Mouse (Mus musculus): ENCODE measurements around the gene Hgd.
A peak's percentile ranks its signal among the peaks of the same experiment; 100 is the strongest.

The Hgd gene

DNA sequence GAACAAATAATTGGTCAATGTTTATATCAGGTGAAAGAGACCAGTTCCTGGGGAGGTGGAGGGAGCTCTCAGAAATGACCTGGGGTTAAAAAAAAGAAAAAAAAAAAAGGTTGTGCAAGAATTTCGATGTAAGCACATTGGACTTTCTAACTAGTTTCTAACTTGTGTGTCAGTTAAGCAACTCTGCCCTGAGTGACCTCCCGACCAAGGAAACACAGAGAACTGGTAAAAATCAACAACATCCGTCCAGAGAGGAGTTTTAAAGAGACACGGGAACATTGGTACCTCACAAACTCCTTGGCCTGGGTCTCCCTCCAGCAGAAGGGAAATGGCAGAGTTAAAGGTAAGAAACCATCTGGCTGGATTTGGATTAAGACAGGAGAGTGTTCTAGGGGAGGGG is at the start of gene Hgd:
Hgd (plus strand) TSS at position 160 of the 400 bp plus-strand sequence.
- no peak for DNase-seq (ENCODE audit: low spot score)

DNA sequence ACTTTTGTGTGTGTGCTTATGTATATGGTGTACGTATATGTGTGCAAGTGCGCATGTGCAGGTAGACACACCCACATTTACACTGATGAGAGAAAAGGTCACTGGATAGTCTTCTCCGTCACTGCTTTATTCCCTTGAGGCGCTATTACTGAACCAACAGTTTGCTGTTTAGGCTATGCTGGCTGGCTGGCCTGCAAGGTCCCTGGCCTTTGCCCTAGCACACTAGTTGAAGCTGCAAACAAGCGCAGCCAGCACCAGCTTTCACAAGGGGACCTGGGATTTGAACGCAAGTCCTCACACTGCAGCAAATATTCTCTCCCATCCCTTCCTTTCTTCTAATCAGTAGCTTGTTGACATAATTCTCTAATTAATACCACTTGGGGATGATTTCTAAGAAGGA is 49.8 kb upstream of the Hgd start:
- no peak for DNase-seq (ENCODE audit: low spot score)

DNA sequence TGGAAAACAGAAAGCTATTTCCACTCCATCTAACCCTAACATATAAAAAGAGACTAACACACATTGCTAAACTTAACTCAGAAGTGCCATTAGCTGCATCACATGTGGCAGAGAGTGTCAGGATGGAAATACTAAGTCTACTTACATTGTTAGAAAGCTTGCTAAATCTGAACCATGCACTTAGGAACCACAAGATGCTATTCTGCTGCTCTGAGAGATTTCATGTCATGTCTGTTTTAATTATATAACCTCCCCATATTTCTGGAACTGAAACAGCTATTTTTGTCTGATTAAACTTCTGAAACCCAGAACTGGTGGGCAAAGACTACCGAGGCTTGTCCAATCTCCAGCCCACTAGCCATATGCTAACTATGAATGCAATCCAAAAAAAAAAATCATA is 47.9 kb upstream of the Hgd start:
- no peak for DNase-seq (ENCODE audit: low spot score)

DNA sequence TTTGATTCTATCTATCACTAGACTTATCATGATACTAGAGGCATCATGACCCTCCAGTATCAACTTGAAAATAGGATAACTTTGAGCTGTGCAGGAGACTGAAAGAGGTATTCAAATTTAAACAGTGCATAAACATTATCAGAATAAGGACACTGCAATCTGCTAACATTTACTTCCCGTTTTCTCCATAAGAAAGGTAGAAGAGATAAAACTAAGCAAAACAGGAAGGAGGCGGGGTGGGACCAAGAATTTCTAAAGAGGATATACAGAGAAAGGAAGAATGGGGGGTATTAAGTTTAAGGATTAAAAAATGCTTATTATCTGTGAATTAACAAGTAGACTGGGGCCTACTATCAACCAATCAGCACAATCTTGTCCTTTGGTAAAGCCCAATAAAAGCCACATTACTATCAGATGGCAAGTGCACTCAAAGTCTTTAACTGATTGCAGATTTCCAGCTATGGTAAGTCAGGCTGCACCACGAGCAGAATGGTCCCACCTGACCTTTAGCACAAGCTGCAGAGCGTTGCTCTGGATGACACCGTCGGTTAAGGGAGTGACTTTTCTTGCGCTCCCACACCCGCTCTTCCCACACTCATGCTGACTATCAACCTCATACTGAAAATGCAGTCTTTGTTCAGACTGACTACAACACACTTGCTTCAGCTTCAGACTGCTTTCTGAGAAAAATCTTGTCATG is 46.4 kb upstream of the Hgd start:
- DNase-seq (ENCODE audit: low spot score): no peak

DNA sequence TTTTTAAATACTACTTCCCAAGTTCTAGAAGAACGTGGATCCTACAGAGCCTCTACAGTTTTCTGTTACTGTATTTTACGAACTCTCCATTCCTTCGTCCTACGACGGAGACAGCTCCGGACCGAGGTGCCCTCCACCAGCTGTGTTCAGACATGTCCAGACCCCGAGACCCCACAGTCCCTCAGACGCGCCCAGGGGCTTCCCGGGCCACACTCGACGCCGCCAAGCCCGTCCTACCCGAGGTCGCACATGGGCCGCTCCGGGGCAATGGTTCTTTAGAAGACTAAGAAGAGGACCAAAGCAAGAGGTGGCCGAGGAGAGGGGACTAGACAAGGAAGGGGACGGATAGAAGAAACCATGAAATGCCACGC is 40.7 kb upstream of the Hgd start:
- DNase-seq (ENCODE audit: low spot score): no peak

DNA sequence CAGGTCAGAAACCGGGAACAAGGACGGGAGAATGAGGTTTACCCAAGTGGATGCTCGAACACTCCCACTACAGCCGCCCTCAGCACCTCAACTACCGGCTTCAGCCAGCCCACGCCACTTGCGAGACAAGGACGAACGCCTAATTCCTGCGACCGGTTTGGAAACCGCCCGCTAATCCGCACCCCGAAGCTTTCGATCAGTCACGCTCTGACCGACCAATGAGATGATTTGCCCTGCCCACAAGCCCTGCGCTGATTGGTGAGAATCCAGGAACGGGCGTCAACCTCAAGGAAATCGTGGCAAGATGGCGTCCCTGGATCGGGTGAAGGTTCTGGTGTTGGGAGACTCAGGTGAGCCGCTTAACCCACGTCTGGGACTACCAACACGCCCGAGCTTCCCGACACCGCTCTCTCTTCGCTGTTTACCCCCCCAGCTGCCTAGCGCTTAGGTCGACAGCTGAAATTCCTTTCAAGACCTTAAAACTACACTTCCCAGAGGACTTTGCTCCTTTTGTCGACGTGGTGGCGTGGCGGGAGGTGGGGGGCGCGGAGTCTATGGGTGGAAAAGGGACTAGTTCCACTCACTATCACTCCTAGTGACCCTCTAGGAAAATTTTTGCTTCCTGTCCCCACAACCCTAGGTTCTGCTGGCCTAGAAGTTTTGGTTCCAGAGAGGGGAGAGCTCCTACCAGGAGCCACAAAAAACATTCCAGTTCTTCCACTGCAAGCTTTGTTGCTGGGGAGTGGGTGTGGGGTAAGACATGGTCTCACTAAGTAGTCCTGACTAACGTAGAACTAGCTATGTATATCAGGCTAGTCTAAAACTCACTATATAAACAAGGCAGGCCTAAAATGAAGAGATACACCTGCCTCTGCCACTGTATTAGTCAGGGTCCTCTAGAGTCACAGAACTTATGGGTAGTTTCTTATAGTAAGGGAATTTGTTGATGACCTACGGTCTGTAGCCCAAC is 40.1 kb upstream of the Hgd start, which contains the start of the genes Gtf2e1 and Rabl3:
Gtf2e1 (minus strand) TSS at position 179 of the 970 bp plus-strand sequence.
Rabl3 (plus strand) TSS at position 275 of the 970 bp plus-strand sequence.
- DNase-seq (ENCODE audit: low spot score): peak; percentile 86

DNA sequence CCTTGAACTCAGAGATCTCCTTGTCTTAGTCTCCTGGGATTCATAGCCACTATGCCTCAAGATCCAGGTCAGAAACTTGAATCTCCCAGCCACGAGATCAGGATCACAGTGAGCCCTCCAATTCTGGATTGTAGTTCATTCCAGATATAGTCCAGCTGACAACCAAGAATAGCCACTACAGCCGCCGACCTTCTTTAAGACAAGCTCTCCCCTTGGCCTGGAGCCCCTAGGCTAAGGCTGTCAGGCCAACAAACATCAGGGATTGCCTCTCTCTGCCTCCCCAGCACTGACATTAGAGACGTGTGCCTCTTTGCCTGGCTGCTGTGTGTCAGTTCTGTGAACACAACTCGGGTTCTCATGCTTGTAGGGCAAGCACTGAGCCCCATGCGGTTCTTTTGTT is 39.2 kb upstream of the Hgd start:
- no peak for DNase-seq (ENCODE audit: low spot score)

DNA sequence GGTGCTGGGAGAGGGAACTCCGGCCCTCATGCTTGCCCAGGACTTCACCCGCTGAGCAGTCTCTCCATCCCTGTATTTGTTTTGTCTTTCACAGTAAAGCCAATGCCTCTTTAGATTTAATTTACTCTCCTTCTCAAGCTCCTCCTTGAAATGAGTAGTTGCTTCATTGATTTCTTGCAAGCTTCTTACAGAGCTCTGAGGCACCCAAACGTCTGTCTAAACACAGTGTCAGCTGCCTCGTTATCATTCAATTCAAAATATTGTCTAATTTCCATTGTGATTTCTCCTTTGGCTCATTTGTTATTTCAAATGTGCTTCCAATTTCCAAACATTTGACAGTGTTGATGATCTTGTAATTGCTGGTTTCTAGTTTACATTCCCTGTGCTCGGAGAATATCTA is 33.6 kb upstream of the Hgd start:
- DNase-seq (ENCODE audit: low spot score): no peak

DNA sequence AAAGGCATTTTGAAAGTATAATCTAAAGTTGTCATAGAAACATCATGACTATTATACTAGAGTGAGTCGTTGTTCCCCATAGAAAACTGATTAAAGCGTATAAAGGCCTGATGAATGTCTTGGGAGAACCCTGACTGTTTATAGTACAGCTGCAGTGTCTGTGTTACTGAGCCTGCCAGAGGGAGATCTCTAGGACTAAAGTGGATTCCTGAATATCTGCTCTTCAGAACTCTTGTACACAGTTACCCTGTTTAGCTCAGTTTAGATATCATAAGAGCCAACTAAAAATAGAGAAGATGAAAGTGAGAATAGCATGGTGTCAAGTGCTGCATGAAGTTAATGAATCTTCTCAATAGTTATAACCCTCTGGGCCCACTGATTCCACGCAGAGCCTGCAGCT is 29.7 kb upstream of the Hgd start:
- DNase-seq (ENCODE audit: low spot score): no peak

DNA sequence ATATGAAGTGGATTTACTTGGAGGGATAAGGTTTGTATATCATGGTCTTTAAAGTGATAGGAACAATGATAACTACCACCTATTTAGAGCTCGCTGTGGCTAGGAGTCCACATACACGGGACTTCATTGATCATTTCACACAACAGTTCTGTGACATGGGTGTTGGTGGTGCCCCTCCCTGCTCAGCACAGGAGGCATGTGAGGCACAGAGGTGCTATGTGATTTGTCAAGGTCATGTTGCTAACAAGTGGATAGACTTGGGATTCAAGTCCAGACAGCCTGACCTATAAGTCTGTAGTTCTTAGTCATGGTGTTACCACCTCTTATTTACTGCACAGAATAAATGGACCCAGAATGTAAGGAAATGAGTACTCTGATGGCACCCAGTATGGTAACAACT is 29.0 kb upstream of the Hgd start:
- no peak for DNase-seq (ENCODE audit: low spot score)

DNA sequence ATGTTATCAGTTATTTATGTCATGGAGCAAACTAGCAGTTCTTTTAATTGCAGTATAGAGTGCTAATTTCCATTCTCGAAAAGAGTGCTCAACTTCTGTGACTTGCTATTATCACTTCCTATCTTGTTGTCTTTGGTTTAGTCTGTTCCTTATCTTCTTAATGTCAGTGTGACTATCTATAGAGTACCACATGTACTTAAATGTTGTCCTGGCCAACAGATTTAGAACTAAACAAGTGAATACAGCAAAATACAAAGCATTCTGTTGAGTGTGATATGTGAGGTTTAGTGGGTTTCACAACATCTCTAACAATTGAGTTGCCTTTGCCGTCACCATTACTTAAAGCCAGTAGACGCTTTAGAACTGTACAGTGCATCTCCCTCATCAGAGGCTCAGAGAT is 27.1 kb upstream of the Hgd start:
- DNase-seq (ENCODE audit: low spot score): no peak

DNA sequence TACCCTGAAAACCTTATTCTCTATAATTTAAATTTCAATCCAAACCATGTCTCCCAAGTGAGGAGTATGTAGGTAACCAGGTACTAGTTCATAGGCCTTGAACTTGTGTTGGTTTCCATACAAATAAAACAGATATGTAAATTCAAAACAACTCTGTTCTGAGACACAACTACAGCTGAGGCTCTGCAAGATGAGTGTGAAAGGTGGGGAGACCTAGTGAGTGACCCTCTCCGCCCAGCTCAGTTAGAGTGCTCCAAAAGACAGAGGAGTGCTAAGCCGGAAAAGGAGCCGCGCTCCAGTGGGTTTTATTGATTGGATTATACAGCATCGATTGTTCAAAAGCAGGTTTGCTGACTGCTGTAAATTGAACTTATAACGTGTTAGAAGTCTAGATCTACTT is 17.5 kb upstream of the Hgd start:
- DNase-seq (ENCODE audit: low spot score): no peak

DNA sequence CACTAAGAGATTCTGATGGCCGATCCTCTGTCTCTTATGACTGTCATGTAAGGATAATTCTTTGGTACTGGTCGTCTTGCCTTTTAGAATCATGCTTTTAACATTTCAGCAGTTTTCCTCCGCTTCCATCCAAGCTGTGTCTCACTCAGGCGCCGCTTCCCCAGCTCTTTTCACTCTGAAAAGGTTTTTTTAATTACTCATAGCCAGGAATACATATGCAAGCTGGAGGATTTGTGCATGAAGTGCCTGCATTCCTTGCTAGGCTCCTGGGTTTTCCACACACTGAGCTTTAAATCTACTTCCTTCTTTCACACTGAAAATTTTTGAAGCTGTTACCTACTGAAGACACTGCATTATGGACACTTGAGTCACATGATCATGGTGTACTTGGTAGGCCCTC is 17.0 kb upstream of the Hgd start:
- DNase-seq (ENCODE audit: low spot score): no peak

DNA sequence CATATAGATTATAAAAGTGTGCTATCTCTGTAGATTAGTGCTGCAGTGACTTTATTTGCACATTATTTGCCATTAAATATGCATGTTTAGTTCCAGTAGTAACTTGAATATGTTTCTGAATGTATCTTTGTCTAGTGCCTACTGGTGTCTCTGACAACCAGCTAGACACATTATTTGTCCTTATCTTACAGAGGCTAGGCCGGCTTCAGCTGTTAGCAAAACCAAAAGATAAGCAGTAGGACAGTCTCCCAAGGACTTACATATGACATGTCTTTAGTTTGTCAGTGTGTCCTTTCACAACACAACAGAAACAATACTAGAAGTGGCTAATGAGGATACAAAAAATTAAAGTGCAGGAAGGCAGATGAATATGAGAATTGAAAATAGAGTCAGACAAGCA is 14.8 kb upstream of the Hgd start:
- DNase-seq (ENCODE audit: low spot score): no peak

DNA sequence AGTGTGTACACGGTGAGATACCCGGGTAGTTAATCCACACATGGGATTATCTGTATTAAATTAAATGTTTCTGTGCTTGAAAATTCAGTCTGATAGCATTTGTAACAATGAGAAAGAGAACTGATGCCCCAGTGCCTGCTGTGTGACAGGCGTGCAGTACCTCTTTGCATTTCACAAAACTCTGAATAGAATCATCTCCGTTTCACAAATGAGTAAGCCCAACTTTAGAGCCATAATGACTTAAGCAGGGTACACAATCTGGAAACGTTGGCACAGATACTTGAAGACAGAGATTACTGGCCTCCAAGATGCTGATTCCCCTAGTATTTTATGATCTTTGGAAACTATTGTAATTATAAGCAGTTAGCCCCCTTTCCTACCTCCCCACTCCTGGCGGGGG is 13.8 kb upstream of the Hgd start:
- no peak for DNase-seq (ENCODE audit: low spot score)

DNA sequence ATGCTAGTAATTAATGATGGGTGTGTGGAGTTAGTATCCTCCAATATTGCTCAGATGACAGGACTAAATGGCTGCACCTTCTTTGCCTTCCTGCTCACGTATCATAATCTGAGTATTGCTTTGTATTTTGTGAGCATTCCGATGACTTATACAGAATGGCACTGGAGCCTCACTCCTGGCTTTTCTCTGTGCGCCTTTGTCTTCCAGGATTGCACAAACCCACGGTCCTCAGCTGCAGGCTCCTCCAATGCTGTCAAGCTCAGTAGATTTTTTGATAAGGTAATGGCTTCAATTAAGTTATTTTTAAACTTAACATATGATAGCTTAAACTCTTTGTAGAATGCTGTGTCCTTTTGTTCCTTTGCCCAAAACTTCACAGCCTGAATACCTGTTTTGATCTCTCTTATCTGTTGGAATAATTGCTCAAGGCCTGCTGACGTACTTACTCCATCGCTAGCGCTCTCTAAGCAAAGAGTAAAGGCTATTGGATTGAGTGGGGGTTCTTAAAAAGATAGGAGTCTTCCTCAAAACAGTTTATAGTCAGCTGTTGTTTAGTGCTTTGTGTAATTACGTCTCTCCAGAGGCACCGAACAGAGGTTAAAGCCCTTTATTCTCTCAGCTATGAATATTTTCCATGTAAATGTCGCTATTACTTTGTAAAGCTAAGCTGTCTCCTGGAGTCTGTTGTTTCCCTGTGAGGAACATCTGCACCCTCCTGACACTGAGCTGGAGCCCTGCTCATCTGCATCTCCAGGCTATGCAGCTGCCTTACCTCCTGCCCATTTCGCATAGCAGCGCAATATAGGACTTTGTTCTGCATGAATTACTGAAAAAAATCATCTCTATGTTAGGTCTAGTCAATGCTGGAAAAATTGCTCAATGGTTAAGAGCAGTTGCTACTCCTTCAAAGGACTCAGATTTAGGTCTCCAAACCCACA is 12.6 kb upstream of the Hgd start:
- no peak for DNase-seq (ENCODE audit: low spot score)

DNA sequence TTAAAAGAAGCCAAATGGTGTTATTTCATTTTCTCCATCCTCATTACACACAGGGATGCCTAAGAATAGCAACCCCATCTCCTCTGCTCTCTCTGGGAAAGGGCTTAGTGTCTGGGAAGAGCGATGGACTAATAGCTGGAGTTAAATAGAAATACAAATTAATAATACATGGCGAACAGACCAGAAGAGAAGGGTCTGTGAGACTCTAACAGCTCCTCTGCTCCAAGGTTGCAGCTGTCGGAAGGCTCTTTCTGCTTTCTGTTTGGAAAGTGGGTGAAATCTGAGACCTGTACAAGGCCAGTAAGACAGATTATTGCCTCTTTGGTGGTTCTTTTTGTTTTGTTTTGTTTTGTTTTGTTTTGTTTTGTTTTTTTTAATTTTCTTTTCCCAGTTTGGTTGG is 8.4 kb upstream of the Hgd start:
- no peak for DNase-seq (ENCODE audit: low spot score)

DNA sequence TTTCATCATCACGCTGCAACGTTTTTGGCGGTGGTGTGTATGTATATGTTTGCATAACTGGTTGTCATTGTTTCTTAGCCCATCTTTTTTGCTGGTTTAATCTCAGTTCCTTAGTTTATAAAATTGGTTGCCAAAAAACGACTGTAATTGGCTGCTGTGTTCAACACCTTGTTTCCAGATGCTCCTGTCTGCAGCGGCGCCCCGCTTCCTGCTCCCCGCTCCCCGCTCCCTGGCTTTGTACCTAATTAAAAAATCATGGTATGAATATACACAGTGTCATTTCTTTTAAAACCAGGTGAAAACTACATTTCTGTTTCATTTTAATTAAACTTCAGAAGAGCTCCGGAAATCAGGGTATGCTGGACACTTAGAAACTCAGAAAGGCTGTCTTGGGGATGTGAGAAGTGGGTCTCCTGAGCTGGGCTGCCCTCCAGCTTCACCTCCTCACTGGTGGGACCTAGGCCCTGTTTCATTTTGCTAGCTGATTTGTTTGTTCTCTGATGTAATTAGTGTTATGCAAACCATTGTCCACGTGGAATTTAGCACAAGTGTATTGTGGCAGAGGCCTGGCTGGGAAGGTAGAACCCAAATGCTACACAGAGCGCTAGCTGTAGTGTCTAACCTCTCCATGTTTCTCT is 7.7 kb upstream of the Hgd start:
- DNase-seq (ENCODE audit: low spot score): no peak

DNA sequence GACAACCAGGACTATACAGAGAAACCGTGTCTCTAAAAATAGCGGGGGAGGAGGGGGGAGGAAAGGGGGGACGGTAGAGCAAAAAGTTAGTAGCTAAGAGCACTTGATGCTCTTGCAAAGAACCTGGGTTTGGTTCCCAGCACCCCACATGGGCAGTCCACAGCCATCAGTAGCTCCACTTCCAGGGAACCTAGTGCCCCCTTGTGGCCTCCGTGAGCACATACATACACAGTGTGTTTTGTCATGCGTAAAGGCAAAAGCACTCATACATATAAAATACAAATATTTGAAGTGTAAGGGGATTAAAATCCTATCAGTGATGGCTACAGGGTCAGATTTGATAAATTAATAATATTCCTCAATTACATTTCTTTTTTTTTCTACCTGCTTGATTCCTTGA is 6.9 kb upstream of the Hgd start:
- DNase-seq (ENCODE audit: low spot score): no peak

DNA sequence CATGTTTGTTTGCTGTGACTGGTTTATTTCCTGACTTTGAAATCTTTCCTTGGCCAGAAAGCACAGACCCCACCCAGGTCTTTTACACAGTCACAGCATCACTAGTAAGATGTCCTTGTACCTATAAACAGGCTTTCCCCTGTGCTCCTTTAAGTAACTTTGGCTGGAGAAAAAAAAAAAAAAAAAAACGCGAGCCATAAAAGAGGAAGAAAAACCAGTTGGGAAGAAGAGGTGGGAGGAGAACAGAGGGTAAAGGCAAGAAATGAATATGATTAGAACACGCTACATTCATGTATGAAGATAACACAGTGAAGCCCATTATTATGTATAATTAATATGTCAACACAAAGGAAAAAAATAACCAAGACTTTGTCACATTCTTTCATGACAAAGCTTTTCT is 4.6 kb upstream of the Hgd start:
- DNase-seq (ENCODE audit: low spot score): no peak

DNA sequence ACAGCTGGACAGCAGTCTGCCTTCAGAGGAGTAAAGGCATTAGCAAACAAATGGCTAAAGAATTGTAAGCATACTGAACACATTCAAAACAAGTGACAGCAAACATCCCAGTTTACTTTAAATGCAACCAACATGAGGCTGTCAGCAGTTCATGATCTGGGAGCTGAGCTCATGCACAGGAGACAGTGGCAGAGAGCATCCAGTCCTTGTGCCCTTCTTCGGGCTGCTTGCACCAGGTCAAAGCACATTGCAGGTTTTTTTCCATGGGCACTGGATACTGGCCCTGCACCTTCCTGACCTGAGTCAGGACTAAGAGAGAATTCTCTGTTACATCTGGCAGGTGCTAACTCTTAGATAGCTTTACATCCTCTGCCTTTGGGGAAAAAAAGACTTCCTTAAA is 362 bp upstream of the Hgd start:
- no peak for DNase-seq (ENCODE audit: low spot score)

DNA sequence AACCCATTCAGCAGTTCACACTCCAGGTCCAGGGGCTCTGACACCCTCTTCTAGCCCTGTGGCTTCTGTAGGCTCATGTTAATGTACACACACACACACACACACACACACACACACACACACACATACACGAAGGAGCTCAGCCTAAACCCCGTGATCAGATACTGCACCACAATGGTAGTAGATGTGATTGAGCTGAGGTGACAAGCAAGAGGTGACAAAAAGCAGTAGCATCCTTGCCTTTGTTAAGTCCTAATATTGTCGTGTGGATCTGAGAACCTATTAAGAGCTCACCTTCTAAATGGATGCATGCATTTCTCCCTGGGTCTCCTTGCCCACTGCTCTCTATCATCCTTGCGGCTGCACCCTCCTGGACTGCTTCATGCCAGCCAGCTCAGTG is 698 bp downstream of the Hgd start:
- DNase-seq (ENCODE audit: low spot score): no peak
